Mouse (Mus musculus) heart, postnatal 36 days (tissue): Measurements from ENCODE around the gene Pde4a. TPM values are rescaled to one million over a fixed set of nuclear protein-coding genes. Genes with fewer than 3 reads are reported as not detected.

Experiments
- total RNA-seq, 2 experiments: library from RNA; stranded (reverse); gene quantifications; 2 replicates each; pipeline ENCODE4 v1.2.3; 2021

Pde4a gene
- total RNA-seq, 2 experiments from 2014 or later = 45.9 to 52.0 TPM

Other genes starting within 250 kb of the Pde4a start
- 10 to 100 TPM; 13.0 to 13.6 TPM for gene Dnmt1, start 205.8 kb upstream of the Pde4a start, total RNA-seq
- gene S1pr2, start 188.9 kb upstream of the Pde4a start, total RNA-seq = 1 to 10 TPM; 3.9 to 5.1 TPM
- 100 to 1,000 TPM; 139 to 148 TPM for gene Mrpl4, start 163.0 kb upstream of the Pde4a start, total RNA-seq
- 1 to 10 TPM; 8.5 to 9.9 TPM for gene Icam1, start 149.7 kb upstream of the Pde4a start, total RNA-seq
- 1 to 10 TPM in 1 of 2 experiments, under 1 TPM in 1; 0.65 to 1.1 TPM for gene Icam4, start 136.3 kb upstream of the Pde4a start, total RNA-seq
- not detected for gene Icam5, start 133.6 kb upstream of the Pde4a start, total RNA-seq
- gene Zglp1, start 98.6 kb upstream of the Pde4a start, total RNA-seq = not detected
- under 1 TPM; 0.17 to 0.33 TPM for gene Gm49373, start 92.6 kb upstream of the Pde4a start, total RNA-seq
- 10 to 100 TPM; 34.7 to 38.7 TPM for gene Fdx1l, start 92.1 kb upstream of the Pde4a start, total RNA-seq
- 1 to 10 TPM in 1 of 2 experiments, under 1 TPM in 1; 0.51 to 1.9 TPM for gene Gm38431, start 73.7 kb upstream of the Pde4a start, total RNA-seq
- 10 to 100 TPM; 25.1 to 27.7 TPM for gene Raver1, start 73.7 kb upstream of the Pde4a start, total RNA-seq
- gene Tyk2, start 34.5 kb upstream of the Pde4a start, total RNA-seq = 1 to 10 TPM; 8.2 to 9.6 TPM
- 100 to 1,000 TPM; 157 to 165 TPM for gene Cdc37, start 15.7 kb upstream of the Pde4a start, total RNA-seq
- gene Keap1, start 73.6 kb downstream of the Pde4a start, total RNA-seq = 10 to 100 TPM; 41.9 to 43.1 TPM
- 1 to 10 TPM in 1 of 2 experiments, under 1 TPM in 1; 0.69 to 1.1 TPM for gene S1pr5, start 82.7 kb downstream of the Pde4a start, total RNA-seq
- 10 to 100 TPM; 78.0 to 99.6 TPM for gene Atg4d, start 99.6 kb downstream of the Pde4a start, total RNA-seq
- 10 to 100 TPM; 16.5 to 18.0 TPM for gene Kri1, start 122.3 kb downstream of the Pde4a start, total RNA-seq
- gene Cdkn2d, start 125.7 kb downstream of the Pde4a start, total RNA-seq = 10 to 100 TPM; 15.9 to 18.4 TPM
- not detected for gene Ap1m2, start 146.6 kb downstream of the Pde4a start, total RNA-seq
- 100 to 1,000 TPM; 118 to 124 TPM for gene Slc44a2, start 155.0 kb downstream of the Pde4a start, total RNA-seq
- gene Ilf3, start 202.2 kb downstream of the Pde4a start, total RNA-seq = 10 to 100 TPM; 28.9 to 29.0 TPM
- gene Qtrt1, start 246.1 kb downstream of the Pde4a start, total RNA-seq = 1 to 10 TPM; 8.0 to 9.5 TPM